Mouse (Mus musculus) lung, postnatal 0 days (tissue): ENCODE results near the gene Rsrc1. TPM values are rescaled to one million over a fixed set of nuclear protein-coding genes. Genes with fewer than 3 reads are reported as not detected.
A peak's percentile ranks its signal among the peaks of the same experiment; 100 is the strongest.

Experiments used
- ATAC-seq: fragments of 200-750 bp; cut with Nextera tagmentation; 2 replicates; pipeline ENCODE4 v1.8.0; 2017; ENCODE audit warnings: moderate library complexity
- DNase-seq: peaks from one replicate; pipeline ENCODE4 v3.0.0-alpha.2; 2016; ENCODE audit warnings: low spot score
- H3K27ac ChIP-seq: fragments of 300-500 bp; sonication (generic); 2 replicates; pipeline ENCODE4 v1.5.1; 2014; ENCODE audit warnings: antibody characterized with exemption, mild to moderate bottlenecking, low read length, mixed read lengths
- H3K27me3 ChIP-seq: fragments of 300-500 bp; sonication (generic); replicated peaks from 2 replicates; pipeline ENCODE4 v1.6.1; 2014; ENCODE audit warnings: low read length, mixed read lengths; ENCODE audit not compliant: insufficient read depth
- H3K36me3 ChIP-seq: fragments of 300-500 bp; sonication (generic); 2 replicates; pipeline ENCODE4 v1.6.1; 2014; ENCODE audit warnings: low read length, mixed read lengths; ENCODE audit not compliant: insufficient read depth
- H3K4me1 ChIP-seq: fragments of 300-500 bp; sonication (generic); 2 replicates; pipeline ENCODE4 v1.6.1; 2014; ENCODE audit warnings: antibody characterized with exemption, low read depth, low read length, mixed read lengths; ENCODE audit not compliant: insufficient read depth
- H3K4me2 ChIP-seq: fragments of 300-500 bp; sonication (generic); replicated peaks from 2 replicates; pipeline ENCODE4 v1.6.1; 2014; ENCODE audit warnings: low read depth, mild to moderate bottlenecking, low read length, moderate library complexity, mixed read lengths
- H3K4me3 ChIP-seq: fragments of 300-500 bp; sonication (generic); 2 replicates; pipeline ENCODE4 v1.5.1; 2014; ENCODE audit warnings: low read depth, low read length
- H3K9ac ChIP-seq: fragments of 300-500 bp; sonication (generic); replicated peaks from 2 replicates; pipeline ENCODE4 v1.6.1; 2014; ENCODE audit warnings: low read depth, mild to moderate bottlenecking
- H3K9me3 ChIP-seq: fragments of 300-500 bp; sonication (generic); 2 replicates; pipeline ENCODE4 v1.6.1; 2016; ENCODE audit warnings: low read length, mixed read lengths
- CTCF ChIP-seq: IDR thresholded peaks from 2 replicates; pipeline ENCODE4 v1.5.1; 2016; ENCODE audit warnings: antibody characterized with exemption, mild to moderate bottlenecking
- EP300 ChIP-seq: IDR thresholded peaks from 2 replicates; pipeline ENCODE4 v1.6.1; 2016; ENCODE audit warnings: antibody characterized with exemption, mild to moderate bottlenecking, control low read depth
- WGBS: fragments of 180-500 bp; shearing (Covaris S2); extraction: QIAGEN DNeasy Blood & Tissue Kit; methylation state at CpG from one replicate; pipeline ENCODE4 v1.1.7; 2014; 5-methylcytosine and 5-hydroxymethylcytosine counted together
- polyA plus RNA-seq: library from polyadenylated mRNA; unstranded; fragments of >200 nt; fragmentation: Nextera tagmentation; extraction: Ambion mirVana; gene quantifications from 2 replicates; pipeline ENCODE4 v1.2.1, GENCODE M21; 2015

The Rsrc1 gene
- 15.7 and 18.9 TPM in 2 replicates for polyA plus RNA-seq

GRCm38 (mm10) chr3:66981101-66981661 lies at the start of gene Rsrc1:
TSS of gene Rsrc1 (plus strand) at chr3:66981390.
- ATAC-seq (peak; percentile 60), DNase-seq (peak; percentile 32)
- Histone ChIP-seq H3K4me2 (peak within 1 kb of the TSS; percentile 61), H3K27me3 (peaks cover 80% of the 10 kb centered on the region), H3K9me3 (no peaks in the 10 kb centered on the region), H3K36me3 (no peaks in the 10 kb centered on the region), H3K4me1 (peaks cover 9% of the 10 kb centered on the region; the same call in 1 of the 2 replicates), H3K27ac (no peak within 1 kb of the TSS), H3K9ac (no peak within 1 kb of the TSS), H3K4me3 (peak within 1 kb of the TSS; percentile 40)
- 2% methylated on average over 51 of the region's 62 CpGs for WGBS
- TF ChIP-seq CTCF (no peak), EP300 (no peak)

GRCm38 (mm10) chr3:66939675-66940074 lies 41.5 kb upstream of the Rsrc1 start:
- Histone ChIP-seq H3K9me3 (no peaks in the 10 kb centered on the region), H3K9ac (no peak overlapping the region), H3K4me2 (no peak overlapping the region), H3K27me3 (no peaks in the 10 kb centered on the region), H3K36me3 (no peaks in the 10 kb centered on the region), H3K4me3 (no peak overlapping the region), H3K27ac (no peak overlapping the region), H3K4me1 (no peaks in the 10 kb centered on the region)
- DNase-seq = no peak
- ATAC-seq = no peak
- no peak for TF ChIP-seq EP300
- TF ChIP-seq CTCF = no peak
- 74% methylated on average over 10 of the region's 10 CpGs for WGBS

- no peaks in the 10 kb centered on the region for H3K4me1 ChIP-seq
- H3K27ac ChIP-seq = no peak overlapping the region
- DNase-seq (no peak), ATAC-seq (no peak)
- no peaks in the 10 kb centered on the region for H3K27me3 ChIP-seq
- no peak overlapping the region for H3K4me2 ChIP-seq
- H3K4me3 ChIP-seq = no peak overlapping the region
- H3K9ac ChIP-seq = no peak overlapping the region
- WGBS = 44% methylated on average over 2 of the region's 2 CpGs
- no peak for TF ChIP-seq EP300
- peak; percentile 12; the same call in 1 of the 2 replicates for TF ChIP-seq CTCF
- H3K9me3 ChIP-seq = no peaks in the 10 kb centered on the region
- H3K36me3 ChIP-seq = no peaks in the 10 kb centered on the region
These were observed 26.1 kb upstream of the Rsrc1 start for GRCm38 (mm10) chr3:66955126-66955525.

GRCm38 (mm10) chr3:66959972-66960371 lies 21.2 kb upstream of the Rsrc1 start:
- TF ChIP-seq CTCF (no peak), EP300 (no peak)
- WGBS = 45% methylated on average over 5 of the region's 5 CpGs
- Histone ChIP-seq H3K9me3 (no peaks in the 10 kb centered on the region), H3K4me3 (no peak overlapping the region), H3K4me2 (no peak overlapping the region), H3K36me3 (no peaks in the 10 kb centered on the region), H3K27ac (no peak overlapping the region), H3K4me1 (no peaks in the 10 kb centered on the region), H3K27me3 (no peaks in the 10 kb centered on the region), H3K9ac (no peak overlapping the region)
- DNase-seq = no peak
- no peak for ATAC-seq

GRCm38 (mm10) chr3:66964884-66965283 lies 16.3 kb upstream of the Rsrc1 start:
- H3K36me3 ChIP-seq = no peaks in the 10 kb centered on the region
- H3K9me3 ChIP-seq = no peaks in the 10 kb centered on the region
- peaks cover 18% of the 10 kb centered on the region for H3K27me3 ChIP-seq
- ATAC-seq = no peak
- H3K27ac ChIP-seq = no peak overlapping the region
- H3K9ac ChIP-seq = no peak overlapping the region
- no peak overlapping the region for H3K4me3 ChIP-seq
- WGBS = 41% methylated on average over 3 of the region's 3 CpGs
- no peak for DNase-seq
- TF ChIP-seq CTCF (no peak), EP300 (no peak)
- H3K4me1 ChIP-seq = no peaks in the 10 kb centered on the region
- H3K4me2 ChIP-seq = no peak overlapping the region

GRCm38 (mm10) chr3:66967508-66967907 lies 13.7 kb upstream of the Rsrc1 start:
- no peak overlapping the region for H3K9ac ChIP-seq
- no peak overlapping the region for H3K4me2 ChIP-seq
- H3K4me1 ChIP-seq = no peaks in the 10 kb centered on the region
- TF ChIP-seq CTCF (no peak), EP300 (no peak)
- H3K36me3 ChIP-seq = no peaks in the 10 kb centered on the region
- H3K27ac ChIP-seq = no peak overlapping the region
- 69% methylated on average over 4 of the region's 4 CpGs for WGBS
- peaks cover 41% of the 10 kb centered on the region for H3K27me3 ChIP-seq
- H3K9me3 ChIP-seq = no peaks in the 10 kb centered on the region
- no peak overlapping the region for H3K4me3 ChIP-seq
- ATAC-seq (no peak), DNase-seq (no peak)
